Mouse (Mus musculus): ENCODE data around the gene Arhgap24.

Arhgap24 gene

DNA sequence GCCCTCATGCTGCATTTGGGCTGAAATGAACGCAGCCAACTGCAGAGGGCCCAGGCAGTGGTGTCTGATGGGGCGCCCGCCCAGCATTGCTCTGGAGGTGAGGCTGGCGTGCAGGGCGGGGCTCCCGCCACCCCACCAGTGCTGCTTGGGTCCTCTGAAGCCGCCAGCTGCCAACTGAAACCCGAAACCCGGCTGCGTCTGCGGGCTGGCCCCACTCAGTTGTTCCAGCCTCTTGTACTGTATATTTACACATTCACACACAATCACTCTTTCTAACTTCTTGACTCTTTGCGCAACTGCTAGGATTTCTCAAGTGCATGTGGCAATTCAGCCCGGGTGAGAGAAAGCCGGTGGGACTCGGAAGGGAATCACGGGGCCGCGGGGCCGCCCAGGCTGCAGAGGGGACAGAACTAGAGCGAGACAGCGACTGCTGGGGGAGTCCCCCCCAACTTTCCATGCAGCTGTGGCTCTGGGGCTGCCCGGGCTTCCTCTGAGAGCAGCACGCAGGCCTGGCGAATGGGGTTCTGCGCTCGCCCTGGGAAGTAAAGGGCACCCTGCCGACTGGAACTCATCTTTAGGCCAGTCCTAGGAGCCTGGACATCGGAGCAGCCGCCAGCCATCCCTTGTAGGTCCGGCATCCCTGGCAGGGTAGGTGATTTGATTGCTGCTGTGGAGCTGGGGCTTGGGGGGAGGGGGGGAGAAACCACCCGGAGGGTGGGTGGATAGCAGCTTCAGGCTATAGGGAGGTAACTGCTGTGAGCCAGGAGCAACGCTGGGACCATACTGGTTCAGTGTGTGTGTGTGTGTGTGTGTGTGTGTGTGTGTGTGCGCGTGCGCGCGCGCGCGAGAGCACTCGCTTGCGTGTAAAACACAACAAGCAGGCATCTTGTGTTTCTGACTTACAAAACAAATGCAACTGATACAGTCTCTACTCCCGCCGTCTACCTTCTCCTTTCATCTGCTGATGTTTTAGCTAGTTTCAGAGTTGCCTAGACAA lies at the start of gene Arhgap24:
TSS of gene Arhgap24 (plus strand) at position 177 of the 997 bp plus-strand sequence.
- DNase-seq: peak; percentile 31 to 32

DNA sequence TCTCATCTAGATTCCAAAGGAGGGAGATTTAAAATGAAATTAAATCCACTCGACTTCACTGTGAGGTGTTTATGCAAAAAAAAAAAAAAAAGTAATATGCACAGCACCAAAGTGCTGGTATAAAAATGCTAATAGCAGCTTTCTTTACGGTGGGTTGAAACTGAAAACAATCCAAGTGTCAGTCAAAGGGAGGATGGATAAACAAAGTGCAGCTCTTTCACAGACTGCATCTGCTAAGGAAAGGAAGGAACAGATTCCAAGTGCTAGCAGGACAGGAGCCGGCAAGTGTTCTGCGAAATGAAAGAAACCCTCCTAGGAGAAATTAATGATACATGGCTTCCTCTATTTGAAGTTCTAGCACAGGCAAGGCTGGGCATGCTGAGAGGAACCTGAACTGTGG lies 47.0 kb upstream of the Arhgap24 start:
- DNase-seq: no peak

DNA sequence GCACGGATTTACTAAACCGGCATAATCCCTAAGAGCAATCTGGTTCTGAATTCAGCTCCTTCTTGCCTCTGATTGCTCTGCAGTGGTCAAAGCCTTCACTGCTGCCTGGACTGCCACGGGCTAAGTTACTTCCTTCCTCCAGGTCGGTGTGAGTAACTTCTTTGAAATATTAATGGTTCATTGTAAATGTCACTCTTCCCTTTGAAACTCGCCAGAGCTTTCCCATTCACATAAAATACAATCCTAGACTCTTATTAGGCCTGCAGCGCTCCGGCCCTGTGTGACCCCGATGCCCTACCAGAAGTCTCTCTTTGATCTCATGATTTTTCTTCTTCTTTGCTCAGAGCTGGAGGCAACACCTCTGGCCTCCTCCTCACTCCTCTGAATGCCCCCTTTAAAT lies 44.6 kb upstream of the Arhgap24 start:
- DNase-seq: no peak

DNA sequence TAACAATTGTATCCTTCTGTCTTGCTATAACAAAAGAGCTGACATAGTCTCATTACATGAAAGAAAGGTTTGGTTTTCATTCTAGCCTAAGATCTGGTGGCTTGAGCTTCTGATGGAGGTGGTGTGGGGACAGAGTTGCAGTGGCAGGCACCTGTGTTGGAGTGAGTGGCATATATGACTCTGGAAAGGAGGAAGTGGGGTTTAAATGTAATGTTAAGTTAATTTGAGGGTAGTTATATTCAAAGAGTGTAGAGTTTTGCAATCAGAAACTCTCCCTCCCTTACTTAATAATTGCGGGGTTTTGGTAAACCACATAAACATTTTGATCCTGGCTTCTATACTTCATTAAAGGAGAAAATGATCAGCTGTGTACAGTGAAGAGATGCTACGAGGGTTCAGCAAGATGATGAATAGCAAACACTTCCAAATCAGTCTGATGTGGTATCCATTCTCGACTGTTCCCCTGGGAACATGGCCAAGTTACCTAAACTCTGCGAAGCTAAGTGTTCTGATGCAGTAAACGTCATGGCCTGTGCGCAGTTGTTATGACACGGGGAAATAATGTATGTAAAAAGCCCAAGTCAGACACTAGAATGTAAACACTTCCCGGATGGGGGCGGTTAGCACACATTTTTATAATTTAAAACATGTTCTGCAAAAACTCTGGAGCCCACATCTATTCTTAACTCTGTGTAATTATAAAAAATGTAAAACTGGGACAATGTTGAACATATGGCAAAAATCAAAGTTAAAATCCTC lies 41.9 kb upstream of the Arhgap24 start:
- DNase-seq: no peak

DNA sequence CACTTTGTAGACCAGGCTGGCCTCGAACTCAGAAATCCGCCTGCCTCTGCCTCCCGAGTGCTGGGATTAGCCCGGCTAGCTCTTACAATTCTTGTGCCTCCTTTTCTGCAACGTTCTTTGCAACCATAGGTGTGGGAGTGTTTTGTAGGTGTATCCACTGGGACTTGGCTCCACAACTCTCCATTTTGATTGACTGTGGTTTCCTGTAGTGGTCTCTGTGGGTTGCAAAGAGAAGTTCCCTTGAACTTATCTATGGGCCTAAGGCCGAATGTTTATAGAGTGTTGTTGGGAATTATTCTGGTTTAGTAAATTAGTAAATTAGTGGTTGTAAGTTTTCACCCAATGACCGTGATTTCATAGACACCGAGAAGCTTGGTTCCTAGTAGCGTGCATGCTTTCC lies 33.8 kb upstream of the Arhgap24 start:
- DNase-seq: no peak

DNA sequence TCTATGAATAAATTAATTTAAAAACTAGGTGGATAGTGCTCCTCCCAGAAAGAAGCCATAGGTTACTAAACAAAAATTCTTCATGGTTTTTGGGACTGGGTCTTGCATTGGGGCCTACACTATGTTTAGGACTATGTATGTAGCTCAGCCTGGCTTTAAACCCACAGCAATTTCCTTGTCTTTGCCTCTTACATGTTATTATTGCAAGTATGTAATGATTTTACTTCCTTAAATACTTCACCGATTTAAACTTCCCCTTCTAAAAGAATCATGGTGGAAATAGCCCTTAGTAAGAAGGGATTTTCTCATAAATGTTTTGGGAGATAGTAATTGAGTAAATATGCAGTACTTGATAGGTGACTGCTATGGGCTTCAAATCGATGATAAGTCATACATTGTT lies 30.3 kb upstream of the Arhgap24 start:
- no peak for DNase-seq

DNA sequence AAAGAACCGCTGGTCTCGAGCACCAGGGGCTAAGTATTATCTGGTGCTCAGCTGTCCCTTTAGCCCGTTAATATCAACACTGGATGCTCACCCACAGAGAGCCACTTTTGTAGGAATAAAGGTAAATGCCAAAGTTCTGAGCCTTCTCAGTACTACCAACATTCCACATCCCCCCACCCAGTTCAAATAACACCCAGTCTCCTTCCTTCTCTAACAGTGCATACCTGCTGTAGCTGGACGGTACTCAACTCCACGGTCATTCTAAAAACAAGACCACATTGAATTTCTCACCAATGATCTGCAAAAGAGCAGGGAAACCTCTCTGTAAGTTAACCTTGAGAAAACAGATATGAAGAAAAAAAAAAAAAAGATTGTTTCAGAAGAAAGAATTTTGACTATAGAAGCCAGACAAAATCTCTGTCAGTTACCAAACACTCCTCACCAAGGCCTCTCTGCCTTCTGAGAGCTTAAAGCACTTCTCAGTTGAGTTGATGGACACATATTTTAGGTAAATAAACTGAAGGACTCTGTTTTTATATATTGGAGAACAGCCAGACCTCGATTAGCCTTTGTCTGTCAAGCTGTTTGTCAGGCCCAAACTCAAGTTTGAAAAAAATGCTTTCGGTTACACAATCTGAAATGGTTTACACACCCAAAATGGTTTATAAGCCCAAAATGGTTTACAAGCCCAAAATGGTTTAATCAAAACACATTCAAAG lies 29.0 kb upstream of the Arhgap24 start:
- DNase-seq: no peak

DNA sequence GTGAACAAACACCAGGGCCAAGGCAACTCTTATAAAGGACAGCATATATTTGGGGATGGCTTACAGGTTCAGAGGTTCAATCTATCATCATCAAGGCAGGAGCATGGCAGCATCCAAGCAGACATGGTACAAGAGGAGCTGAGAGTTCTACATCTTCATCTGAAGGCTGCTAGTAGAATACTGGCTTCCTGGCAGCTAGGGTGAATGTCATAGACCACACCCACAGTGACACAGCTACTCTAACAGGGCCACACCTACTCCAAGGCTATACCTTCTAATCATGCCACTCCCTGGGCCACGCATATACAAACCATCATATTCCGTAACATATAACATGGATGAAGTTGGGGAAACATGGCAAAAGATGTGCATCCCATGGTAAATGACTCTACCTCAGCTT lies 27.9 kb upstream of the Arhgap24 start:
- no peak for DNase-seq

DNA sequence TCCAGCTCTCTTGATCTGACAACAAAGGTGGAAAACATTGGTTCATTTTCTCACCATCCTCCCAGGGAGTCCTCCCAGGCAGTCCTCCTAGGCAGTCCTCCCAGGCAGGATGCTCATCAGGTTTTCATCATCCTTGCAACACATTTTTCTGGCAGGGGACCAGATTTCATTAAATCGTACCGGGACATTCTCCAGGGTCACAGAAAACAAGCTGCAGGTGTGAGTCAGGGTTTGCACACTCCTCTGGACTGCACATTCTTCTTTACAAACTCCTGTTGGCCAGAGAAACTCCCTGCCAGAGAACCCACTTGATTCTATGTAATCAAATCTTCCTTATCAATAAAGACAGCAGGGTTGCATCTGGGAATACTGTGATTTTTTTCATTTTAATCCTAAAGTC lies 25.9 kb upstream of the Arhgap24 start:
- DNase-seq: no peak

DNA sequence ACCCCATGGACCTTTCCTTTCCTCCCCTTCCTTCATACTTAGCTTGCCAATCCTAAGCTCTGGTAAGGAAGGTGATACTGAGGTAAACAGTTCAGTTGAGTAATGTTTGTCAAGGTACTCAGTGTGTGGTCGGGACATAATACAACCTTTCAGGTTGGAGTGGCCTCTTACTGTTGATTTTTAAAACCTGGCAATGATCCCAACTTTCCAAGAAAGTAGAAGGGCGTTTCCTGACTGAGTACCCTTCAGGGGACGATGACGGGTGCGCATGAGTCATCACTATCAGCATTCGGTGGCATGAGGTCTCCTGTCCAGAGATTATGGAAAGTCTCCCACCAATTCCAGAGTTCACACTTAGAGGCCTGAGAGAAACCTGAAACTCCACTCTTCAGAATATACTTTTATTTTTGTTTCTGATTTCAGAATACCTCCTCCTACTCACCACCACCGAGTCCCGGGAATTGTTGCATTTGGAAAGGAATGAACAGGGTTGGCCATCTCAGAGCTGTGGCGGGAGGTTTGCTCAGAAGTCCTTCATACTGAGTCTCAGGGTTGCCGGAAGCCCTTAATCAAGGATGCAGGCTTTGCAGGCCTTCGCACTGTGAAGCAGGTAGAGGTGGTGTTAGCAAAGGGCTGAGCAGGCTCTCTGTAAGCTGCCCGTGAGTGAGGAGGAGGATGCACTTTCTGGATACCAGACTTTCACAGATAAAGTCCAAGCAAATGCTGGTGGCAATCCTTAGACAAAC lies 20.6 kb upstream of the Arhgap24 start:
- DNase-seq: no peak

DNA sequence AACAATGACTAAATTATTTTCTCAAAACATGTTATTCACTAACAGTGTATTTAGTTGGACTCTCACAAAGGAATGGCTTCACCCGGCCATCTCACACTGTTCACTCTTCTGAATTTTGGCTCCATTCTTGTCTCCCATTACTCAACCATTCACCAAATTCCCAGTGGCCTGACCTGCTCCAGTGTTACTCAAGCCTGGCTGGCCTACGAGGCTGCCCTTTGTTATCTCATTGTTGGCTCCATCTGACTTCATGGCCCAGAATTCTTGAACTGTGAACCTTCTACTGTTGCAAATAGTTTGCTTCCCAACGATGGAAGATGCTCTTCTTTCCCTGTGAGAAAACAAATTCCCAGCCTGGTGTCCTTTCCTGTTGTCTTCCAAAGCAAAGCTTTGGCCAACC lies 18.2 kb upstream of the Arhgap24 start:
- no peak for DNase-seq

DNA sequence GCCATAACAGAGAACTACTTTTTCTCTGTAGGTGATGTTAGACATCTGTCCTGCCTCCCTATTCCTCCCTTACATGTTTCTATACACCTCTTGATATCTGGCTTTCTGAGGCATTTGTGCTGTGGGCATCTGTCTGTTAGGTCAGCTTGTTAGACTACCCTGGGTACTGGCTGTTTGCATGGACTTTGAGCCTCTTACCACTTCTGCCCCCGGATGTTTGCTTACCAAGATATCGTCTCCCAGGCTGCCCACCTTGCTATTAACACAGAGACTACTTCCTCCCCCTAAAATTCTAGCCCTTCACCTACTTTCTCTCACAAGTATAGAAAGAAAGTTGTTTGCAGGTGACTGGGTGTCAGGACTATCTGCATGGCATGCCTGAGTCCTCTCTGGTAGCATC lies 15.8 kb upstream of the Arhgap24 start:
- DNase-seq: no peak

DNA sequence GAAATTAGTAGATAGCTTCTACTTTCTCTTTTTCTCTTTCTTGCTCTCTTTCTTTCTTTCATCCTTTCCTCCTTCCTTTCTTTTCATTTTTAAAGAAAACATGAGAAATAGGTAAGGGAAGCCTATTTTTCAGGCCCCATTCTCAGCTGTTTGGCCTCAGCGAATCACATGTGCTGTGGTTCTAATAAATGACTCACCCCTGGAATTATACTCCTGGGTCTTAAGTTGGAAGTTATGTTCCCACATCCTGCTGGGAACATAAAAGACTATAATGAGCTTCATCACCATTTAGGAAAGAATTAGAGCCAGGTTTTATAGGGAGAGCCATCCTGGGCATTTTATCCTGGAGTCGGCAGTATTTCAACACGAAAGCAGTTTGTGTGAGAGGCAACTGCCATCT lies 12.9 kb upstream of the Arhgap24 start:
- DNase-seq: no peak

DNA sequence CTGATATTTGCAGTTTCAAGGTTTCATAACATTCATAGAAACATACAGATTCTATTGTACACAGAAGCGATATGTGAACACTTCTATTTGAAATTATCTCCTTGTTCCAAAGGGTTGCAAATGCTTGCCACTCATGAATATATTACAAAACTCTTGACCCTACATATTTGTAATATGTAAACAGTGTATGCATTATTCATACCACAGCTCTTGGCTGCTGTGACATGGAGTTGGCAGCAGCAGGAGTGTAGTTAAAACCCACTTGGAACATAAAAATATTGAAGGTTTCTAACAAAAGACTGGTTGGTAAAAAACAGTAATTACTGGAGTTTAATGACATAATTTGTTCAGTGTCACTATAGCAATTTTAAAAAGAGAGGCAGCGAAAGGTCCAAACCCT lies 10.9 kb upstream of the Arhgap24 start:
- DNase-seq: no peak

DNA sequence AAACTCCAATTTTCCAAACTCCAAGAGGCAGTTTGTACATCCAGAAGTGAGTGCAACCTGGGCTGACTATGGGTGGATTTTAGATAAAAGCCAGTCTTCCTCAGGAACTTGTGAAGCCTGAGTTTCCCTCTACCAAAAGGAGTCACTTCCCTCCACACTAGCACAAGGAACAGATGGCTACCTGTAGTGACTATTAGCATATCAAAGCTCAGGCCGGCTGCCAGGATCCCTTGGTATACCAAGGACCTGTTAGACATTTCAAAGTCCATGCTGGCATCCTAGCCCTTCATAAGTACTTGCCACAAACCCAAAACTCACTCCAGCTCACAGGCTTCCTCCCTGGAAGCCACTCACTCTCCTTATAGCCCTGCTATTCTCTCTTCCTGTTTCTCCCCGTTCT lies 3.1 kb upstream of the Arhgap24 start:
- peak; percentile 31 to 39 for DNase-seq

DNA sequence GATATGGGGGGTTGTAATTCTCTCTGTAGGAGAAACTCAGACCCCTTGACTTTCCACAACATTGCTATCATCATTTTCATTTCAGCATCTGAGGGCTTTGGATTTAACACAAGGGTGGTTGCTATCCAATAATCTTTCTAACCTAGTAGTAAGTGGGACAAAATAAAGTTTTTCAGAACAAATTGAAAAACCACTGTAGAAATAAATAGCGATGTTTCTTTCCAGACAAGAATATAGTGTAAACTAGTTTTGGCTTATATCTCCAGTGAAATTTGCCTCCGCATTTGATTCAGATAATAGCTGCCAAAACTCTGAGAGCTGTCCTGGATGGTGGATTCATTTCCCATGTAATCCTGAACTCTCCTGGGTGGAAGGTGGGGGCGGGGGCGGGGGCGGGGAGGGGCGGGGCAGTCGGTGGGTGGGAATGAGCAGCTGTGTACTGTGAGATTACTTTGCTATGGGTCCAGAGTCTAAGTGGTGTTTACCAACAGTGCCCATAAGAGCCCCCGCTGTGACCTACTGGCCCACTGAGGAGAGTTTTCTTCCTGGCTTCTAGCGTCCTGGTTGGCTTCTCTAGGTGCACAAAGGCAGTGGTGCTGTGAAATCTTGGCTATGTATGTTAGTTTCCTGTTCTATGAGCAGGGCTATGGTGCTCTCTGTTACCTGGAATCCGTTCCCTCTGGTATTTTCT lies 2.2 kb downstream of the Arhgap24 start:
- no peak for DNase-seq

DNA sequence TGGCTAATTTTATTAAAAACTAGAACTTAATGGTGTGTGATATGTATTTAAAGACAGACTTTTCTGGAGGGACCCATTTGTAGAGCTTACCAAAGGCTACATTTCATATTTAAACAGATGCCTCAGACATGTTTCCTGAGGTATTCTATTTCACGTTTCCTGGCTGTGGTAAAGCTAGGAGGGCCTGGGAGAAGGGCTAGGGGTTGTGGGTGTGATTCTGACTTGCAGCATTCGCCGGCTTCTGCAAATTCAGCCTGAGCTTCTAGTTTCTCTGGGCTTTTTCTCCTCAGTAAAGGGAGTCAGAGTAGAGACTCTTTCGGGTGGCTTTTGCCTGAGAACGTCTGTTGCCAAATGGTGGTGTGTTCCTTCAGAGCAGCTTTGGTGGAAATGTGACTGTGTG lies 10.4 kb downstream of the Arhgap24 start:
- no peak for DNase-seq

DNA sequence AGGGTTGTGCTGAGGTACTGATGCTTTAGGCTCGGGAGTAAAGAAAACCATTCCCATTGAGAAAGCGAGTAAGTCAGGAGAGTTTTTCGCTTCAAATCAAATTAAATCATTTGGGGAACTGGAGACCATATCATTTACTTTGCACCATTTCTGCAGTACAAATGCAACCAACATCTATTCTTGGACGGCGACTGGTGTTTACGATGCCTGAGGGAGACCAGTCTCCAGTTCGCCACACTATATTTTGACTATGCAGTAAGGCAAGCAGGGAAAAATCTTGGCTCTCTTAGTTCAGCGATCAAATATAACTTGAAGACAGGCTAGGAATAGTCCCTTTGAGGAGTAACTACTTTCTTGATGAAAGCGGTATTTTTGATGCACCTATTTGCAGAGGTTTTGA lies 11.0 kb downstream of the Arhgap24 start:
- no peak for DNase-seq

DNA sequence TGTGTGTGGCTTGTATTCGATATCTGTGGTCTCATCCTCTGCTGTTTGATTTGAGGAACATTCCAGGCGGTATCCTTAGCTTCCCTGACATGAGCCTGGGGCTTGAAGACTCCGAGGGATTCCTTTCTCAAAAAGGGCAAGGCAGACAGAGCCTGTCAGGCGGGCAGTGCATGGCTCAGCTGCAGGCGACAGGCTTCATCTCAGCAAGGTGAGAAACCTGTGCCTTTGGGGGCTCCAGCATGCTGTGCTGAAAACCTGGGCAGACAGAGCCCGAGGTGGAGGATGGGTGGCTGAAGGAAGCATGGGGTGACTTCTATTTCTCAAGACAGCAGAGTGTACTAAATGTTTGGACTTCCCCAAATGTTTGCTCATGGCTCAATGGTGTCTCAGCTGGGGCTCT lies 13.6 kb downstream of the Arhgap24 start:
- DNase-seq: no peak

DNA sequence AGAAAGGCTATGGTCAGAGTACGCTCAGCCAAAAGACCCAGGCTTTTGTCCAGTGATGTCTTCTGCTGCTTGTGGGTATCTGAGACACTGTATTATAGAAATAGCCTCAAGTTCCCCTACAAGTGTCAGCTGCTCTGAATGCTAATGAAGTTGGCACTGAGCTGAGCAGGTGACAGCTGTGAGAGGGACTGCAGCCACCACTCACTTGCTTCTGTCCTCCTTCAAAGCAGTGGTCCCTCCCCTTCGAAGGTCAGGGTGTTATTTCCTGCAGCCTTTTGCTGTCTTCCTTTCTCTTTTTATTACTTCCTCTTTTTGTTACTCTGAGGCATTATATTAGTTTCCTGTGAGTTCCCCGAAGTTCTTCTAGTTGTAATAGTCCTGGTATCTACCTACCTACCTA lies 16.0 kb downstream of the Arhgap24 start:
- no peak for DNase-seq

DNA sequence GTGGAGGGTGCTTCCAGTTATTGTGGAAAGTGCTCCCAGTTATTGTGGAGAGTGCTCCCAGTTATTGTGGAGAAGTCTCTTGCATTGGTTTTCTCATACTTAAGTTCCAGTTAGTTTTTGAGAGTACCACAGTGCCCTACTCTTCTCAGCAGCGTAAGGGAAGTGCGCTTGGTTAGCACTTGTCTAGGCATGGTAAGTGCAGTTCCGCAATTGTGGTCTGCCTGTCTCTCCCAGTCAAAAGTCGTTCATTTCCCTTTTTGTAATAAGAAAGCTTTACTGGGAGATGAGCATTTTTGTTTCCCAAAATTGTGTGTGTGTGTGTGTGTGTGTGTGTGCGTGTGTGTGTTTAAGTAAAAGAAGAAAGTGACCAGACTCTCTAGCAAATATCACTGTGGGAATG lies 17.6 kb downstream of the Arhgap24 start:
- DNase-seq: no peak

DNA sequence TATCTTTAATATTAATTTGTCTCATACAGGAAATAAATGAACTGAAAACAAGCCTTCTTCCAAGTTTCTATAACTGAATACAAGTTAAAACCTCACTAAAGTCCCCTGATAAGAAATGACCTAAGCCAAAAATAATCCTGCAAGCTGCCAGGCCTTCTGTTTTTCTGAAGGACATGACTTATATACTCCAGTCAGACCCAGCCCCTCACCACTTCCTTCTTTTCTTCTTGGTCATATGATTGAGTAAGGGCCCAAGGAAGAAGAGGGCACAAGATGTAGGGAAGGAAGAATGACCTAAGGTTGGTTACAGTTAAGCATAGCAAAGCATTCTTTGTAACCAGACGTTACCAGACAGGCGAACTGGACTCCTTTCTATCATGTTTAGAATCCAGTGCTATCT lies 21.1 kb downstream of the Arhgap24 start:
- DNase-seq: no peak

All from cerebellum, postnatal 14 days (tissue).